Mouse (Mus musculus): ENCODE data around the gene Nog. TPM values are rescaled to one million over a fixed set of nuclear protein-coding genes. Genes with fewer than 3 reads are reported as not detected.

Gene Nog
- under 1 TPM; 0.24 to 0.31 TPM for total RNA-seq (2021)
- long read RNA-seq, experiment 1: 0 reads
- long read RNA-seq, experiment 2: 0 reads

DNA sequence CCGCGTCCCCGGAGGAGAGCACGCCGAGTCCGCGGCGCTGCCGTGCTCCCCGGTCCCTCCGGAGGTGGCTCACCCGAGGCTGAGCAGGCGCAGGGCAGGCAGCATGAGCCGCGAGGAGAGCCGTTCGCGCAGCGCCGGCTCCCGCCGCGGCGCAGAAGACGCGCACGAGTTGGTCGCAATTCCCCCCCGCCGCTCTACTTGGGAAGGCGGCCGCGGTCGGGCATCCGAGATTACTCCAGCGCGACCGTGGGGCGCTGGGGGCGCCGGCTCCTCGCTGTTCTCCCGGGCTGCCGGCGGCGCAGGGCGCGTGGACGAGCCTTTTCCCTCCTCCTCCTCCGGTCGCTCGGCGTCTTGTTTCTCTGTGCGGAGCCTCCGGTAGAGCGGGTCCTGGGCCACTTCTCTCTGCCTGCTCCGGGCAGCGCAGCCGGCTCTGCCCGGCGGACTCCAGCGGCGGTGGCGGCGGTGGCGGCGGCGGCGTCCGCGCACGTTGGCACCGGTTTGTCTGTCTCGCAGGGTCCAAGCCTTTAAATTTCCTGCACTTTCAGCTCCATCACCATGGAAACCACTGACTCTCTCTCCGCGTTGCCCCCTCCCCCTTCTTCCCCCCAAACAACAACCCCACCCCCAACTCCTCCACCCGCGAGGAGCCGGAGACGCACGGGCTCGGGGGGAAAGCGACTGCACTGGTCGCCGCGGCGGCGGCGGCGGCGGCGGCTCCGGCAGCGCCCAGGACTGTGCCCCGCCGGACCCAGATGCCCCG, at the start of gene Nog:
Gene Nog (minus strand): TSS at position 277 of the 760 bp plus-strand sequence.
- DNase-seq: peak; percentile 37 to 38
- intact Hi-C loops (cut with DNase I): loop anchor here (1.0 kb wide), 1 partner anchor 202 kb away; no protein-coding TSS in a partner anchor

DNA sequence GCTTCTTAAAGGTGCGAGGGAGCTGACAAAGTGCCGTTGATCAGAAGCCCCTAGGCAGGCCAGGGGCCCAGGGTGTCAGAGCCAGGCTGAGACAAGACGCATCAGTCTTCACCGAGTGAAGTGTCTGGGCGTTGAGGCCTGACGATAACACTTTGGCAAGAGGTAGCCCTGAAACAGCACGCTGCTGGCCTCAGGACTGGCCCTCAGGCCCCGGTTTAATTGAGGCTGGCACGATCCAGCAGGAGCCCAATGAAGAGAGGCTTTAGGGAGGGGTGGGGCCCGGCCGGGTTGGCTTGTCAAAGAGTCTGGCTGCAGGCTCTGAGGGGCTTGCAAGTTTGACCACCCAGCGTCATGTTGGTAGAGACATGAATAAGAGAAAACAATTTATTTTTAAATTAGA, 38.1 kb upstream of the Nog start:
- DNase-seq: no peak
- intact Hi-C loops (cut with DNase I): no loop called here

DNA sequence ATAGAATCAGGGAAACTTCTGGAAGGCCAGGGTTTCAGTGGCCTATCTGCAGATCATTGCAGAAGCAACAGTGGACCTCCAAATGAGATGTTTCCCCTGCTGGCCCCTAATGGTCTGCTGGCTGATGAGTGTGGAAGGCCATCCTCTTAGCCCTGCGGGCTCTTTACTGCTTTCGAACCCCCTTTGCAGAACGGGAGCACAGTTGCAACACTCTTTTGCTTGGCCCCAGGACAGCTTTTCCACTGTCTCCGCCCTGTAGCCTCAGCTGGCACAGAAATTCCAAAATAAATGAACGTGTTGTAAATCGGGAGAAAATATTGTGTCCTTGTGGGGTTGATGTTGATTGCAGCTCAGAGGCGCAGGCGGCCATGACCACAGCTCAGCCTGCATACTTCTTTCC, 37.7 kb upstream of the Nog start:
- DNase-seq: peak in 1 of 2 experiments; percentile 4
- intact Hi-C loops (cut with DNase I): no loop called here

- no peak for DNase-seq
- intact Hi-C loops (cut with DNase I): no loop called here
Measured at GRCm38 (mm10) chr11:89337910-89338309, 35.8 kb upstream of the Nog start.

DNA sequence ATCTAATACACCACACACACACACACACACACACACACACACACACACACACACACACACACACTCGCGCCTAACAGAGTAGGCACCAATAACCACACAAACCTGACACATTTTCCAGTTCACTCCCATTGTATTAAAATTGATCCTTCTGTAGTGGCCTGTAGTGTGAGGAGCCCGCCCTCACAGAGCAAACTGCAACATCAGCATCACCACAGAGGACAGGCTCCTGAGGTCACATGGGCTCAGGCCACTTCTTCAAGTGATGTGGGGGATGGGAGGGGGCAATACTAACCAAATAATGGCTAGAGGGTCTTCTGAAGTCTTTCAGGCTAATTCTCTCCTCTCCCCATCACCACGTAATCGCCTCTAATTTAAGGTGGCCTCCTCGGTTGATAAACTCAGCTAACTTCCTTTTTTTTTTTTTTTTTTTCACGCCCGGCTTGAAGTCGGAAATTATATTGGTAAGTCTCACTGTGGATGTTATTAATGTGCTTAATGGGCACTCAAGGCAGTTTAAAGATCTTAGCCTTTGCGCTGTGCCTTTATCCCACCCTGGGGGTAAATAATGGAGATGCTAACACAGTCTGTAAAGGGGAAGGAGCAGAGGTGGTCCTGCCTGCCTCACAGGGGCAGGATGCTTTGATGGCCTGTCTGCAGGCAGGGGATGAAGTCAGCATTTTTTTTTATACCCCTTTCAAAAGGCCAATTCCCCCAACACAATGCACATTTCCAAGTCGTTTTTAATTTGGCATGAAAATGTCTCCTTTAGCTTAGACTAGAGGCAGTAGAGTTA, 25.2 kb upstream of the Nog start:
- DNase-seq: no peak
- intact Hi-C loops (cut with DNase I): no loop called here

DNA sequence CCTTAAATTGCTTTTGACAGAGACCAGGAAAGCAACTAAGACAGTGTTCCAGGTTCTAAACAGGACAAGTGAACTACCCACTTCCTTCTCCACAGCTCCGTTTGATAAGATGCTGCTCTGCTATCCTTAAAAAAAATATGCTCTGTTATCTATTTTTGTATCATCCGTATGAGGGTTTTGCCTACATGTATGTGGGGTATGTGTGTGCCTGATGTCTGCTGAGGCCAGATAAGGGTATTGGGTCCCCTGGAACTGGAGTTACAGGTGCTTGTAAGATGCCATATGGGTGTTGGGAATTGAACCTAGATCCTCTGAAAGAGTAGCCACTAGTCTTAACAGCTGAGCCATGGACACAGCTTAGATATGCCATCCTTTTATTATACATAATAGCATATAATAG, 19.6 kb upstream of the Nog start:
- intact Hi-C loops (cut with DNase I): no loop called here
- DNase-seq: no peak

GRCm38 (mm10) chr11:89319675-89320074, 17.5 kb upstream of the Nog start:
- intact Hi-C loops (cut with DNase I): no loop called here
- DNase-seq: no peak

DNA sequence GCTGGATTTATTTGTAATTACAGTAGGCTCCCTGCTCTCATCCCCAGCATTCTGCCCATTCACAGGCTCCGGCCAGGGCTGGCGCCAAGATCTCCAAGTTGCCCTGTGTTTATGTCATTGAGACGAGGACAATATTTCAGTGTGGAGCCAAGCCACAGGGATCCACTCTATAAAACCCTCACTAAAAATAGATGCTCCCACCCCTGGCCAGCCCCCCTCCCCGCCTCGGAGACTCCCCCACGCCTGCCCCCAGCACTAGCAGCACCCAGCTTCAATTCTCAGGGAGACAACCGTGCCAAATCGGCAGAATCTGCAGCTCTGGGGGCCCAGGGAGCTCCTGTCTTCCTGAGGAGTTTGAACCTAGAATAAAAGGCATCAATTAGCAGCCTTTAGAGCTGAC, 16.2 kb upstream of the Nog start:
- DNase-seq: no peak
- intact Hi-C loops (cut with DNase I): no loop called here

- intact Hi-C loops (cut with DNase I): no loop called here
- no peak for DNase-seq
Measured at GRCm38 (mm10) chr11:89317757-89318156, 15.6 kb upstream of the Nog start.

DNA sequence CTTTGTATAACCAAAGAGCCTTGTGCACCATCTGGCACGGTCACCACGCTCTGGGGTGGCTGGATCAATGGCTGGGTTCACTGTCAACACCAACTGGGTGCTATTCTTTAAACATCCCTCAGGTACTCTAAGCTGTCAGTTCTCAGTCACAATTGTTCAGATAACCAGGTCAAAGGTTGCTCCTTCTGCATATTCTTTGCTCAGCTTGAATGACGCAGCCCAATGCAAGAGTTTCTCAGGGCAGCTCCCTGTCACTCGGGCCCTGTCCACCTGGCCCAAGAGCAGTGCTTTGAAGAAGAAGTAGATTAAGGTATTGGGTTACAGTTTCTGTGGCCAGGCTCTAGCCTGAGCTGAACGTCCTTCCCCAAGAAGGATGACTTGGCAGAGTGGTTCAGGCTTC, 12.2 kb upstream of the Nog start:
- DNase-seq: no peak
- intact Hi-C loops (cut with DNase I): no loop called here

GRCm38 (mm10) chr11:89312378-89312777, 10.2 kb upstream of the Nog start:
- intact Hi-C loops (cut with DNase I): no loop called here
- DNase-seq: no peak

DNA sequence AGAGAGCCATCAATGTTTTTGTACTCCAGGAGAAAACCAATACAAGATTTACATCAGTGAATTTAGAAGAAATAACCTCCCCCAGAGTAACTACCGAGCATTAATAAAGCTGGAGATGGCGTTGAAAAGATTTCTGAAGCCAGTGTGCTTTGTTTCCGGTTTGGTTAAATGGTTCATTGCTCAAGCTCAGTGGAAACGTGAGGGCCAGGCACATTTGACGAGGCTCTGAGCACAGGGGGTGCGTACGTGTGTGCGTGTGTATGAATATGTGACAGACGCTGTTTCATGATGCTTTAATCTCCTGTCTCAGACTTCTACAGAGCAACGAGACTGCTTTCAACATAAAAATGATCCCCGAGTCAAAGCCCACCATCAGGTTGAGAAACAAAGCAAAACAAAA, 8.1 kb upstream of the Nog start:
- intact Hi-C loops (cut with DNase I): no loop called here
- DNase-seq: no peak

DNA sequence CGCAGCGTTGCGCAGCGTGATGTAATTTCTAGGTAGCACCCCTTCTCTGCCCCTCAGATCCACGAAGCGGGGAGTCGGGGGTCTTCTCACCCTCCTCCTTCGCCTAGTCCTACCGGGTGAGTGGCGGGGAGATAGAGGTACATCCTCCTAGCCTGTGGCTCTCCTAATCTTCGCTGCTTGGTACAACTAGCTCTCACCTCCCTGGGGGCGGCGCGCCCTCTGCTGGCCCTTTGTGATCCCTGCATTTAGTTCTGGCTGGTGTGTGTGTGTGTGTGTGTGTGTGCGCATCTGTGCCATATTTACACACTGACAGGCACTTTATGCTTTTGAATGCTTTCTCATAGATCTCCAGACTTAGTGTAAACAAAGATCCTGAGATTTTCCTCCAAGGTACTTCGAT, 1.3 kb upstream of the Nog start:
- DNase-seq: peak; percentile 85 to 88
- intact Hi-C loops (cut with DNase I): loop anchor here (1.0 kb wide), 1 partner anchor 138 kb away; no protein-coding TSS in a partner anchor

- intact Hi-C loops (cut with DNase I): loop anchor here (1.0 kb wide), 2 partner anchors 137 to 202 kb away; no protein-coding TSS in a partner anchor
- peak; percentile 64 to 72 for DNase-seq
Measured at GRCm38 (mm10) chr11:89302816-89303180, 666 bp upstream of the Nog start.

DNA sequence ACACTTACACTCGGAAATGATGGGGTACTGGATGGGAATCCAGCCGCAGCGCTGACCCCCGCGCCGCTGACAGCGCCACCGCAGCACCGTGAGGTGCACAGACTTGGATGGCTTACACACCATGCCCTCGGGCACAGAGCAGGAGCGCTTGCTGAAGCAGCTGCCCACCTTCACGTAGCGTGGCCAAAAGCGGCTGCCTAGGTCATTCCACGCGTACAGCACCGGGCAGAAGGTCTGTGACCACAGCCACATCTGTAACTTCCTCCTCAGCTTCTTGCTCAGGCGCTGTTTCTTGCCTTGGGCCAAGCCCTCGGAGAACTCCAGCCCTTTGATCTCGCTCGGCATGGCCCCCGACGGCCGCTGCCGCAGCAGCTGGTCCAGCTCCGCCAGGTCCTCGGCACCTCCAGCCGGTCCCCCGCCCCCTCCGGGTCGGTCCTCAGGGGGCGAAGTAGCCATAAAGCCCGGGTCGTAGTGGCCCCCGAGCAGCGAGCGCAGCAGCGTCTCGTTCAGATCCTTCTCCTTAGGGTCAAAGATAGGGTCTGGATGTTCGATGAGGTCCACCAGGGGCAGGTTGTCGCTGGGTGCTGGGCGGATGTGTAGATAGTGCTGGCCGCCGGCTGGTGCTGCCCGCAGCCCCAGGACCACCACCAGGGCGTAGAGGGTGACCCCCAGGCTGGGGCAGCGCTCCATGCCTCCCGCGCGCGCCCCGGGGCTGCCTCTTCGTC, 639 bp downstream of the Nog start:
- intact Hi-C loops (cut with DNase I): loop anchor here (1.0 kb wide), 1 partner anchor 201 kb away; no protein-coding TSS in a partner anchor
- DNase-seq: peak in 1 of 2 experiments; percentile 5

GRCm38 (mm10) chr11:89299784-89300775, 2.1 kb downstream of the Nog start:
- intact Hi-C loops (cut with DNase I): loop anchor here (5.0 kb wide), 1 partner anchor 313 kb away; no protein-coding TSS in a partner anchor

GRCm38 (mm10) chr11:89299116-89299783, 2.9 kb downstream of the Nog start:
- peak in 1 of 2 experiments; percentile 8 for DNase-seq

More at GRCm38 (mm10) chr11:89299784-89300775, 2.1 kb downstream of the Nog start:
- no peak for DNase-seq

GRCm38 (mm10) chr11:89298285-89299010, 3.7 kb downstream of the Nog start:
- peak; percentile 29 to 38 for DNase-seq
- intact Hi-C loops (cut with DNase I): loop anchor here (5.0 kb wide), 1 partner anchor 311 kb away; no protein-coding TSS in a partner anchor

More at GRCm38 (mm10) chr11:89299116-89299783, 2.9 kb downstream of the Nog start:
- intact Hi-C loops (cut with DNase I): loop anchor here (5.0 kb wide), 1 partner anchor 312 kb away; no protein-coding TSS in a partner anchor

Data from heart, postnatal 14 days (tissue).